Mouse (Mus musculus) CH12F3 (cell line): Measurements from ENCODE around the gene Gm49395.

Experiments
- in situ Hi-C: fragments of 300-500 bp; cut with MboI; formaldehyde crosslinking; loops from 2 replicates; pipeline ENCODE4 v1.14.3; 2020; ENCODE audit warnings: low sequenced_read_pairs

Gm49395 gene

GRCm38 (mm10) chr13:115100381-115101177 is 1.1 kb downstream of the Gm49395 start:
- in situ Hi-C loops, result no loop called here

DNA sequence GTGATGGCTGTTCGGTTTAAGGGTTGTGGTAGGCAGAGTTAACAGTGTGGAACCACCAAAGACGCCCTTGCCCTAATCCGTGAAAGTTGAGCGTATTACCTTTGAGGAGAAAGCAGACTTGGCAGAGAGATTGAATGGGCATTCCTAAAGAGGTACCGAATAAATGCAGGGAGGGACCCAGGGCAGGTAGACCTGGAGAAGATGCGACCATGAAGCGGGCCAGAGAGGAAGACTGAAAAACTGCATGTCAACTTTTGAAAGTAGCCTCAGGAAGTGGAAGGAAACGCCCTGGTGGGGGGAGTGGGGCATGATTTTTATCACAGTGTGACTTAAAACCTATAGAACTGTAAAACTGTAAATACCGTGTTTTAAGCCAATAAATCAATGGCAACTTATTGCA is 2.3 kb downstream of the Gm49395 start:
- in situ Hi-C loops, result no loop called here

DNA sequence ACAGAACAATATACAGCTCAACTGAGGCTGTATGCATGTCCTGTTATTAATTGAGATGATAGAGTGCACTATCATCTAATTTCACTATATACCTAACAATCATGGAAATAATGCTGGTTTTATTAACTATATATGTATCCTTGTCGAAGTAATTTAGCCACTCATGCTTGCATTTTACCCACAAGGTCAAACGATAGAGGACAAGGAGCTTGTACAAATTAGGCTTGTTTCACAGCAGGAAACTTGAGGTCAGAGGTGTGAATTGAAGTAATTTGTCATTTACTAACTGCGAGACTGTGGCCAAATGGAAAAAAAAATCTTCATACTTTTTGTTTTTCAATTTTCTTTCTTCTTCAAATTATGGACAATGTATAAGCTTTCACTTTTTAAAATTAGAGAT is 3.5 kb downstream of the Gm49395 start:
- in situ Hi-C loops, result no loop called here

- in situ Hi-C loops, result no loop called here
Observed at GRCm38 (mm10) chr13:115096965-115097364, 4.8 kb downstream of the Gm49395 start.

GRCm38 (mm10) chr13:115096216-115096615 is 5.5 kb downstream of the Gm49395 start:
- in situ Hi-C loops, result no loop called here

DNA sequence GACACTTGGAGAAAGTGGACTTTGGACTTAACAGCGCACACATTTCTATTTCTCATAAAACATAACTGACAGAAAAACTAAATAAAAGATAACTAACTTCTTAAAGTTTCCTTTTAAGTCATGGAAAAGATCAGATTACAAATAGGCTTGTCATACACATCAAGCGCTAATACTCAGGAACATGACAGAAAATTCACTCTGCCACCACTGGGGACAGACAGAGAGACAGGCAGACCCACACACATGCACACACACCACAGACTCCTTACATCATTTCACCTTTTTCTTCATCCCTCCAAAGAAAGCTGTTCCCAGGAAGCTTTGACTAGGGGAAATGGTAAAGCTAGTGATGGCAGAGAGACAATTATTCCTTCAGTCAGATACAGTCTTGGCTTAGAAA is 6.3 kb downstream of the Gm49395 start:
- in situ Hi-C loops, result no loop called here

GRCm38 (mm10) chr13:115091511-115091910 is 10.2 kb downstream of the Gm49395 start:
- in situ Hi-C loops, result no loop called here

GRCm38 (mm10) chr13:115090977-115091445 is 10.7 kb downstream of the Gm49395 start:
- in situ Hi-C loops, result no loop called here

GRCm38 (mm10) chr13:115090069-115090976 is 11.4 kb downstream of the Gm49395 start, which contains the start of gene Pelo:
TSS of gene Pelo (minus strand) at chr13:115090186.
- in situ Hi-C loops, result no loop called here

- in situ Hi-C loops, result no loop called here
Observed at GRCm38 (mm10) chr13:115089395-115090025, 12.2 kb downstream of the Gm49395 start.

DNA sequence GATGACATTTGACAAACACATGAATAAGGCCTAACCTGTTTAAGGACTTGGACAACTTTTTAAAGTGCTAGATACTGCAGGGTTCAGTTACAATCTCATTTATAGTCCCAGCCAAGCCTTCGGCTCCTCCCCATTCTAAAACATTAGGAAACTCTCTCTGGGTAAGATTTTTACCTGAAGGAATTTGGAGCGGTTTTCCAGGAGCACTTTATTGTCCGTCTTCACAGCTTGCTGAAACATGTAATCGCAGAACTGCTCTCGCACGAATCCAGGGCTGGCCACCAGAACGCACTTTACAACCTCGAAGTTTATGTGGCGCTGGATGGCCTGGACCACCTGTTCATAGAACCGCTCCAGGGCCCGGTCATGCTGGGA is 12.7 kb downstream of the Gm49395 start:
- in situ Hi-C loops, result no loop called here

DNA sequence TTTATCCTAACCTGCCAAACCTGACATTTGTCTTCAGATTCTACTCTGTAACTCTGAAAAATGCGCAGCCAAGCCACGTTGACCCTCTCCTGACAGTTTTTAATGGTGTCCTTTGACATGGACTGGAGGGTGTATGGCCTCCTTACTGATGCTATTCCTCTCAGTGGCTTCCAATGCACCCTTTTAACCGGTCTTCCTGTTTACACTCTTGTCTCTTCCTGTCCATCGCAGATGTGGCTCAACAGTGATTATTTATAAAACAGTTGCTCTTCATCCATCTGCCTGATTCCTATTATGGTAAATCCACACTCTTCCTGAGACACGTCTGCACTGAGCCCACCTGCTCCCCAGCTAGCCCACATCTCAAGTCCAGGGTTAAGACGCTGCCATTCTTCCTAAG is 15.7 kb downstream of the Gm49395 start:
- in situ Hi-C loops, result no loop called here

GRCm38 (mm10) chr13:115082339-115082738 is 19.4 kb downstream of the Gm49395 start:
- in situ Hi-C loops, result no loop called here

DNA sequence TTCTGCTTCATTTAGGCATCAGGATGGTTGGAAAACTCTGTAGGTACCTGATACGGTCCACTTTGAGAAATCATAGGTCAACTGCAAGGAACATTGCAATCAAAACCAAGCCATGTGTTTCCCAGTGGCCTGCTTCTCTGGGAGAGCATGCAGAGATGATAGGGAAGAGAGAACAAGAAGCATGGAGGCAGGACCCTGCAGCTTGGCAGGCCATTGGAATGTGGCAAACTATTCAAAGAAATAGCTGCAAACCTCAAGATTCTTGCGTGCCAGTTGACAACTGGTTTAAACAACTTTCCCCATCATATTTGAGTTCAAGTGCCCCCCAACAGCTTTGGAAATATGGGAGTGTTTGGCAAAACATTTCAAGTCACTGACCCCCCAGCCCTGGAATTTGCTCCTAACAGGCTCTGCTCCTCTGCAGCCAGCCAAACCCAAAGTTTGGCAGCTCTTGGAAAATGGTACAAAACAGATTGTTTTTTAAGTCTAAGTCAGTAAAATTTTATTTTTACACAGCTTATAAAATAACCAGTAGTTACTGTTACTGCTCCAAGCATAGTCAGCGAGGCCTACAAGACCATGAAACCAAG is 21.6 kb downstream of the Gm49395 start:
- in situ Hi-C loops, result no loop called here

DNA sequence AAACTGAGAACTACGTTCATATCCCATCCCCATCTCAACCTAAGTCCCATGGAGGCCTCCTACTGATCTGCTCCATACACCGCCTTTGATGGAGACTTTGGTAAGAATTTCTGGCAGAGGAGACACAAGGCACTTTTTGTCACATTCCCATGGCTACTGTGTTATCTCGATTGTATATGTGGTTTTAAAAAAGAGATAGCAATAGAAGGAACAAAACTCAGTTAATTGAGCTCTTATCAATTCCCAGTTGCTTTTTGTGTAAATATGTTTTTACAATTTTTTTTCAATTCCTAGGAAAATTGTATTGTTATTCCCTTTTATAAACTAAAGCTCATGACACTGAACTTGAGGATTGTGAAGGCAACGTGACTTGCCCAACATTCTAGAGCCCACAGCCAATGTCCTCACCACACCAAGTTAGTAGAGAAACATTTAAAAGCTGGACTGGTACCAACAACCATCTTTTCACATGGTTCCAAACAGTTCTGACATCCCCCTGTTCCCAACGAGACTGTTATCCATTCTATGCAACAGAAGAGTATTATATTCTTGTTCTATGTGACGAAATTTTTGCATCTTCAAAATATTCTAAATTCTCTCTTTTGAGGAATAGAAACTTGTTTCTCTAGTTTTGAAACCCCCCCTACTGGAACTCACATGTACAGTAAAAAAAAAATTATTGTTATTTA is 22.6 kb downstream of the Gm49395 start:
- in situ Hi-C loops, result no loop called here

DNA sequence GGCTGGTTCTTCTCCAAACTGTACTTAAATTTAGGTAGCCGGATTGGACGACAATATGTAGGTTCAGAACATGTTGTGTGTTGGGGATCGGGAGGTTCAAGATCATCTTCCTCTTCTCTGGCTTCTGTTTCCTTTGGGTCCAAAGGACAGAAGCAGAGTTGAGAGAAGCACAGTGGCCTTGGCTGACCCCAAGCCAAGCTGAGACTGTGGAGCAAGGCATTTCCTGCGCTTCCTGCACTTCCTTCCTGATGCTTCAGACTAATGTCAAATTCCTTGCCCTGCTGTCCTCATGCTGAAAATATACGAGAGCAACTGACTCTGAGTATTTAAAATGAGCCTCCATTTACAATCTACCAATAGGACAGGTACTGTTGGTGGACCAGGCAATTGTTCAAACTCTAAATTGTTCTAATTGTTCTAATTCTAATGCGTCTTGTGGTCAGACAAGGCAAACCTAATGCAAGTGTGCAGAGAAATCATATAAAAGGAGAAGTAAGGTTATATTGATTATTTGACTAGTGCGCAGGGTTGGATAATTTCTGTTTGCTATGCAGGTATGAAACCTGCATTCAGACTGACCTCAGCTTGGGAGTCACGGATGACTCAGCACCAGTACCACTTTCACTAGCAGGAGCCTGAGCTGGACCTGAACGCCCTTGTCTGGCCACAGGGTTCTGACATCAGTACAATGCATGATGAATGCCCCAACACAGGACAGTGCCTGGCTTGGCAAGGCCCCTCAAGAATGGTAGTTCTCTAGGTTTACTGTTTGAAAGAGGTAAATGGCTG is 24.2 kb downstream of the Gm49395 start:
- in situ Hi-C loops, result no loop called here

DNA sequence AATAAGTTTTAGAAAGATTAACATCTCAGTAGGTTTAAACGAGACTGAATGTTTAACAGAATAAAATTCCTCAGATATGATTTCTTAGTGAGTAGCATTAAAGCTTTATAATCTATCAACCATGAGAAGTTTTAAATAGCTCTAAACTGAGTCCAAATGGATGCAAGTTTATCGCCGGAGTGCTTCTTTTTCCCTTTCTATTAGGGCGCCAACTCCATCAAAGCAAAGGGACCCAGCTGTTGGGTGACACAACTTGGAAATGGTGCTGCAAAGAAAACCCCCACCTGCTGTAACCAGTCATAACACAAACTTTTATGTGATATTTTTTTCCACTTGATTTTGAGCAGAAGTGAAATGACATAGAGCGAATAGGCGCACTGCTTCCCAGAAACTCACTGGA is 29.3 kb downstream of the Gm49395 start:
- in situ Hi-C loops, result no loop called here

DNA sequence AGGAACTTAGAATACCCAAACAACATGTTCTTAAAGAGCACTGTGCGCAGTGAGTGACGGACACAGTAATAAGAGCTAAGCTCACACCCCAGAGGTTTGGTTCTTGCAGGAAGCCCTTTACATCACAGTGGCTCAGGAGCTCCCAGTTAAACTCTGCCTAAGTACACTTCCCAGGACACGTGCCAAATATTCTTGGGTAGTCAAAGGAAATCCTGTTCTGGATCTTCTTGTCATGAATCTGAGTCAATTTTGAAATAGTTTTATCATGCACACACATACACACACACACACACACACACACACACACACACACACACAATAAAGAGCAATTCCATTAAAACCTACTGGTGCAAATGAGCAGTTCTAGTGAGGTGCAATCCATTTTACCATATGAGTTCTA is 30.3 kb downstream of the Gm49395 start:
- in situ Hi-C loops, result no loop called here

DNA sequence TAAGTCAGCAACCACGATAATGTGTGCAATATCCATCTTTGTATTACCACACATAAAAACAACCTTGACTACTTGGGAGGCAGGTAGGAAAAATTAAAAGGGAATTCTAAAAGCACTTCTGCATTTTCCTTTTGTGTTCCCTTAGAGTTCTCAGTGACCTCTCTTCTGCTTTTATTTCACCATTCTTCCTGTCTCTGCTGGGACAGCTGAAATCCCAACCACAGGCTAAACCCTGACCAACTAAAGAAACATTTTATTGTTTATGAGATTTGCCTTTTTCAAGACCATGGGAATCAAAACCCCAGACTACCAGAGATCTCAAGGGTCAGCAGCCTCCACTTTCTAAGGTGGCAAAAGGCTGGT is 33.8 kb downstream of the Gm49395 start:
- in situ Hi-C loops, result no loop called here
